Mouse (Mus musculus): ENCODE measurements at regions not wholly inside any gene's neighbourhood (a gene's known extent, or its start where the extent isn't known, plus 50 kb on each side); places are given as distances from the start of the nearest gene placed in this dataset.
A peak's percentile ranks its signal among the peaks of the same experiment; 100 is the strongest.

DNA sequence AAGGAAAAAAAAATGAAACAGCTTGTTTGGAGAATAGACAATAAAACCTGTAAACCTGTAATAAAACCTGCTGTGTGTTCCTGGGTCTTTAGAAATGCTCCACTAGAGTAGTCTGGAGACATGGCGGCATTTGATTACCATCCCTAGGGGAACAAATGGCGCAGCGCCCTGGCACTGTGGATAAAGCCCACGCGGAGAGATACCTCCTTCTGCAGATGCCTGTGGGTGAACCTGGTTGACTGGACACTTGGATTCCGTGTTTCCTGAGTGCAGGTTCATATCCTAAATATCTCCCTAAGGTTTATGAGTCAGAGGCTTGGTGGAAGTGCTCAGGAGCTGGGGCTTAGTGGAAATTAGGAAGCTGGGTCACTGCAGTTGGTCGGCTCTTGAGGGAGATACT is 158.1 kb downstream of the Gm11011 start:
- TF ChIP-seq CTCF (IDR thresholded peaks at IDR 0.05; ENCODE audit: low read depth): no peak
- Histone ChIP-seq H3K36me3 (ENCODE audit: insufficient read depth, low read length) (no peaks in the 10 kb centered on the region), H3K9ac (replicated peaks; ENCODE audit: low read length) (no peak overlapping the region), H3K9me3 (ENCODE audit: low read length) (no peaks in the 10 kb centered on the region), H3K4me2 (ENCODE audit: low read depth, low read length) (no peak overlapping the region), H3K4me1 (ENCODE audit: insufficient read depth, low read length) (peaks cover 7% of the 10 kb centered on the region; the same call in 1 of the 2 replicates), H3K27me3 (ENCODE audit: insufficient read depth, low read length) (no peaks in the 10 kb centered on the region), H3K27ac (no peak overlapping the region), H3K4me3 (ENCODE audit: low read length) (no peak overlapping the region)
- WGBS: 85% methylated on average over 7 of the region's 7 CpGs
- ATAC-seq: no peak
- no peak for DNase-seq (ENCODE audit: low spot score)

- Histone ChIP-seq H3K9me3 (ENCODE audit: low read length) (no peaks in the 10 kb centered on the region), H3K36me3 (ENCODE audit: insufficient read depth, low read length) (no peaks in the 10 kb centered on the region), H3K9ac (replicated peaks; ENCODE audit: low read length) (no peak overlapping the region), H3K4me2 (ENCODE audit: low read depth, low read length) (peak overlapping the region; percentile 25; the same call in 1 of the 2 replicates), H3K27me3 (ENCODE audit: insufficient read depth, low read length) (no peaks in the 10 kb centered on the region), H3K4me1 (ENCODE audit: insufficient read depth, low read length) (peaks cover 7% of the 10 kb centered on the region; the same call in 1 of the 2 replicates), H3K4me3 (ENCODE audit: low read length) (no peak overlapping the region), H3K27ac (no peak overlapping the region; the same call in 1 of the 2 replicates)
- ATAC-seq (peak; percentile 68; the same call in 1 of the 2 replicates), DNase-seq (ENCODE audit: low spot score) (peak; percentile 59)
- 49% methylated on average over 12 of the region's 12 CpGs for WGBS
- TF ChIP-seq CTCF (IDR thresholded peaks at IDR 0.05; ENCODE audit: low read depth): no peak
These were observed 163.2 kb downstream of the Gm11011 start for GRCm38 (mm10) chr2:169424166-169424920.

DNA sequence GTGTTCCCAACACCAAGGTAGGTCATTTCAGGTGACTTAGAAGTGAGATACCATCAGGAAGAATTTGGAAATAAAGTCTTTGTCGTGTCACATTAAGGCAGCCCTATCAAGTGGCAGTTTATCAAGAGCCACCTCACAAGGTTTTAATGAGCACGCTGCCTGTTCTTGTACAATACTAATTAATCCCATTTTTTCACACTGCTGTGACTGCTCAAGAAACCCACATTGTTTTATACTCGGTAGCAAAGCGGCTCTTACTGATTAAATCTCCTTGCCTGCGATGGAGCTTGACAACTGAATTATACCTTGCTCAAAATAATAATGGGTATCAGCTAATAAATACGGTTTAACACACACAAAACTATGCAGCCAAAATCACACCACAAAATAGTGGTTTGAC is 175.2 kb downstream of the Gm11011 start:
- Histone ChIP-seq H3K4me1 (ENCODE audit: insufficient read depth, low read length) (no peaks in the 10 kb centered on the region), H3K4me2 (ENCODE audit: low read depth, low read length) (no peak overlapping the region), H3K27me3 (ENCODE audit: insufficient read depth, low read length) (no peaks in the 10 kb centered on the region), H3K36me3 (ENCODE audit: insufficient read depth, low read length) (no peaks in the 10 kb centered on the region), H3K9ac (replicated peaks; ENCODE audit: low read length) (no peak overlapping the region), H3K9me3 (ENCODE audit: low read length) (no peaks in the 10 kb centered on the region), H3K4me3 (ENCODE audit: low read length) (no peak overlapping the region), H3K27ac (no peak overlapping the region)
- ATAC-seq (no peak), DNase-seq (ENCODE audit: low spot score) (peak; percentile 25)
- no peak for TF ChIP-seq CTCF (IDR thresholded peaks at IDR 0.05; ENCODE audit: low read depth)
- 52% methylated on average over 6 of the region's 6 CpGs for WGBS

GRCm38 (mm10) chr2:169410080-169410479 is 177.5 kb downstream of the Gm11011 start:
- H3K27ac ChIP-seq: no peak overlapping the region

GRCm38 (mm10) chr2:169404908-169405690 is 182.4 kb downstream of the Gm11011 start:
- ATAC-seq: peak; percentile 92
- no peak overlapping the region for H3K4me3 ChIP-seq (ENCODE audit: low read length)
- no peaks in the 10 kb centered on the region for H3K36me3 ChIP-seq (ENCODE audit: insufficient read depth, low read length)
- H3K4me2 ChIP-seq (ENCODE audit: low read depth, low read length): no peak overlapping the region
- H3K27ac ChIP-seq: peak overlapping the region; percentile 80
- peak; percentile 88 for DNase-seq (ENCODE audit: low spot score)
- H3K27me3 ChIP-seq (ENCODE audit: insufficient read depth, low read length): no peaks in the 10 kb centered on the region
- WGBS: 10% methylated on average over 6 of the region's 6 CpGs
- no peaks in the 10 kb centered on the region for H3K9me3 ChIP-seq (ENCODE audit: low read length)
- no peak for TF ChIP-seq CTCF (IDR thresholded peaks at IDR 0.05; ENCODE audit: low read depth)
- H3K9ac ChIP-seq (replicated peaks; ENCODE audit: low read length): no peak overlapping the region; the same call in 1 of the 2 replicates
- peaks cover 13% of the 10 kb centered on the region for H3K4me1 ChIP-seq (ENCODE audit: insufficient read depth, low read length)

More at GRCm38 (mm10) chr2:169410080-169410479, 177.5 kb downstream of the Gm11011 start:
- no peak overlapping the region for H3K9ac ChIP-seq (replicated peaks; ENCODE audit: low read length)
- H3K9me3 ChIP-seq (ENCODE audit: low read length): no peaks in the 10 kb centered on the region
- H3K27me3 ChIP-seq (ENCODE audit: insufficient read depth, low read length): no peaks in the 10 kb centered on the region
- no peak for TF ChIP-seq CTCF (IDR thresholded peaks at IDR 0.05; ENCODE audit: low read depth)
- H3K4me2 ChIP-seq (ENCODE audit: low read depth, low read length): no peak overlapping the region
- ATAC-seq (no peak), DNase-seq (ENCODE audit: low spot score) (no peak)
- H3K36me3 ChIP-seq (ENCODE audit: insufficient read depth, low read length): no peaks in the 10 kb centered on the region
- H3K4me3 ChIP-seq (ENCODE audit: low read length): no peak overlapping the region
- WGBS: 58% methylated on average over 3 of the region's 3 CpGs
- peaks cover 7% of the 10 kb centered on the region for H3K4me1 ChIP-seq (ENCODE audit: insufficient read depth, low read length)

DNA sequence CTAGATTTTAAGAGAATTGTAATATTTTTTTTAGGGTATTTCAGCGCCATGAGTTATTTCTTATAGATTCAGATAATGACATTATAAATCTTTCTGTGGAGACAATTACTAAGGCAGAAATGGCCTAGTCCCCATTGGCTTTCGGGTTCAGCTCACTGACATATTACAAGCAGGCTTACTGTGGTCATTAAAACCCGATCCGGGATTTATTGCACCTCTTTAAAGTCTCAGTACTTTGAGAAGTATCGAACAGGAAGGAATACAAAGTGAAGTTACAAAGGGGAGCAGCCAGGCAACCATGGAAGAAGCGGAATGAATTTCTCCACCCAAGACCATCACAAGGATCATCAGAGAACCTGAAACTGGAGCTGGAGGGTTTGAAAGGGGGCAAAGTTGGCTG is 189.8 kb downstream of the Gm11011 start:
- Histone ChIP-seq H3K9me3 (ENCODE audit: low read length) (no peaks in the 10 kb centered on the region), H3K4me2 (ENCODE audit: low read depth, low read length) (no peak overlapping the region), H3K27ac (no peak overlapping the region), H3K4me3 (ENCODE audit: low read length) (no peak overlapping the region), H3K9ac (replicated peaks; ENCODE audit: low read length) (no peak overlapping the region), H3K27me3 (ENCODE audit: insufficient read depth, low read length) (no peaks in the 10 kb centered on the region), H3K36me3 (ENCODE audit: insufficient read depth, low read length) (no peaks in the 10 kb centered on the region), H3K4me1 (ENCODE audit: insufficient read depth, low read length) (no peaks in the 10 kb centered on the region)
- ATAC-seq (no peak), DNase-seq (ENCODE audit: low spot score) (no peak)
- 71% methylated on average over 6 of the region's 6 CpGs for WGBS
- TF ChIP-seq CTCF (IDR thresholded peaks at IDR 0.05; ENCODE audit: low read depth): no peak

Measured in hindbrain, postnatal 0 days (tissue).